Mouse (Mus musculus) skeletal muscle tissue, adult 2 months (tissue): ENCODE data around the gene Fam222b.
"Not testable (repeated sequence)": the region's sequence is repeated elsewhere in the genome, so short reads cannot be mapped to it uniquely, and the experiment has no call there.

ENCODE experiments used
- DNase-seq: peaks from one replicate; pipeline ENCODE4 v3.0.0-alpha.2; 2012; ENCODE audit warnings: low read depth, low spot score

The Fam222b gene

DNA sequence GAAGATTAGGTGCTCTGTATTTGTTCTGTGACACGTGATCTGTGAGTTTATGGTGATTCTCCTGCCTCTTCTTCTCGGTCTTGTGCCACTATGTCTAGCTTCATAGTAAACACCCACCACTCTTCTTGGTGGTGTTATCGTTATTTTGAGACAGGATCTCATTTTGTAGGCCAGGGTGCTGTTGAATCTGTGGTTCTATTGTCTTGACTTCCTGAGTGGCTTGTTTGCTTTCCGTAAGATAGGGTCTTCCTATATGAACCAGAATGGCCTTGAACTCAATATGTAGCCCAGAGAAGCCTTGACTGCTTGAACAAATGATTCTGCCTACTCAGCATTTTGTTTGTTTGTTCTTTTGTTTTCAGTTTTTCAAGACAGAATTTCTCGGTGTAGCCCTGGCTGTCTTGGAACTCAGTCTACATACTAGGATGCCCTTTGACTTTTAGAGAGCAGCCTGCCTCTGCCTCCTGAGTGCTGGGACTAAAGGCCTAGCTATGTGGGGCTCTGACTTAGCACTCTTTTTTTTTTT, 6.6 kb upstream of the Fam222b start:
- no peak for DNase-seq

DNA sequence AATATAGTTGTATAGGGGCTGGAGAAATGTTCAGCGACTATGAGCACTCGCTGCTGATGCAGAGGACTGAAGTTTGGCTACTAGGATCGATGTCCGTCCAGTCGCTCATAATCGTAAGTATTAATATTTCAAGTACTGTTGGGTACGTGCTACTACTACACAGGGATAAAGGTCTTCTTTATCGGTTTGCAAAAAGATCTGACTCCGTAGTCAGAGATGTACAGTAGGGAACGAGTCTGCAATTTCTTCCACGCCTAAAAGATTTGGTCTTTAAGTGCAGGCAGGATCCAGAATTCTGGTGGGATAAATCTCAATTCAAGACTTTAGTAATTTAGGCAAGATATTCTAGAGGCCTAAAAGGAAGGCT, 340 bp upstream of the Fam222b start:
- DNase-seq = no peak

DNA sequence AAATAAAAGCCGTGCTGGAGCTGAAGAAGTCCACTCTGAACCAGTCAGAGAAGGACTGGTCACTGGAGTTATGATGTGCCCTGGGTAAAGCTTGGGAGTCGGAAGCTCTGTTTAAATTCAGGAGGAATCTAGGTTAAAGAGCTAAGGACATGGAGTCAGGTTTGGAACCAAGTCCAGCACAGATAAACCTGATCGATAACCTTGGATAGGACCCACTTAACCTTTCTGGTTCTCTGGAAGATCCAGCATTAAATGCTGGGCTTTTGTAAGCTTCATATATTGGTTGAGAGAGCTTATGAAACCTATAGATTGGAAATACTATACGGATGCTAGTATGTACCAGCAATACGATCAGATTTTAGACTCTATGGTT, 670 bp downstream of the Fam222b start:
- DNase-seq = no peak

DNA sequence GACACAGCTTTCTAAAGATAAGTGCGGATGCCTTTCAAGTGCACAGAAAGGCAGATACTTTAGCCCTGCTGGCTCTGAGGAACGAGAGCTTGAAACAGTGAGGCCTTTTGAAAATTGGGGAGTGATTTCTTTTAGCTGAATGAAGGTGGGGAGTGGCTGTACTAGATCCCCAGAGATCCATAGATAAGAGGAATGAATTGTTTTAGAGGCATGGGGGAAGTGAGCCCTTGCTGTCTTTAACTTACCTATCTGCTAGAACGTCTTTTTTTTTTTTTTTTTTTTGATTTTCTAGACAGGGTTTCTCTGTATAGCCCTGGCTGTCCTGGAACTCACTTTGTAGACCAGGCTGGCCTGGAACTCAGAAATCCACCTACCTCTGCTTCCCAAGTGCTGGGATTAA, 2.6 kb downstream of the Fam222b start:
- DNase-seq = no peak

DNA sequence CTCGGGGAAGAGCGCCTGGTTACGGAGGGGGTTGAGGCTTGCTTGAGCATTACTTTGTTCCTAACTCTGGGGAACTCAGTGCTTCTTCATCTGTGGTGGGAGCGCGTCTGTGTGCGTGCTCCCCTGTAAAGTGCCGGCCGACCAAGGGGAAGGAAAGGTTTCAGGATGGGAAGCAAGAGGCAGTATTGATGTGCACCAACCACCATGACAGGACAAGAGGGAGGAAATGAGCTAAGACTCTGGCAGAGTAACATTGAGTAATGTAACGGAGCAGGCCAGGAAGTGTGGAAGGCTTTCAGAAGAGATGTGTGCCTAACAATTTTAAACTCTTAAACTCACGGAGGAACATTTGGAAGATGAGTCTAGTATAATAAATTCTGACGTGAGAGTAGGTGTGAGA, 6.3 kb downstream of the Fam222b start:
- DNase-seq = no peak

DNA sequence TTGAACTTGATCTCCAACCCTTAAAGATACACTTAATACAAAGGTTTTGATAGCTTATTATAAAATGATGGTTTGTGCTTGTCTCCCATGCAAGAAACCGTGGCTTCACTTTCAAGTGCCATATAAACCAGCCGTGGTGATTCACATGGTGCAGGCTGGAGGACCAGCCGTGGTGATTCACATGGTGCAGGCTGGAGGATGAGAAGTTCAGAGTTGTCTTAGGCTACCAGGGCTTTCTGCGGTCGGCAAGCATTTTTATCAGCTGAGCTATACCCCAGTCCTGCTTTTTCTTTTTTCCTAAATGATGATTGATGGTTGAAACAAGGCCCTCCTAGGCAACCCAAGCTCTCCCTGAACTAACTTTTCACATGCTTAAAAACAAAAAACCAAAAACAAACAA, 7.7 kb downstream of the Fam222b start:
- no peak for DNase-seq

DNA sequence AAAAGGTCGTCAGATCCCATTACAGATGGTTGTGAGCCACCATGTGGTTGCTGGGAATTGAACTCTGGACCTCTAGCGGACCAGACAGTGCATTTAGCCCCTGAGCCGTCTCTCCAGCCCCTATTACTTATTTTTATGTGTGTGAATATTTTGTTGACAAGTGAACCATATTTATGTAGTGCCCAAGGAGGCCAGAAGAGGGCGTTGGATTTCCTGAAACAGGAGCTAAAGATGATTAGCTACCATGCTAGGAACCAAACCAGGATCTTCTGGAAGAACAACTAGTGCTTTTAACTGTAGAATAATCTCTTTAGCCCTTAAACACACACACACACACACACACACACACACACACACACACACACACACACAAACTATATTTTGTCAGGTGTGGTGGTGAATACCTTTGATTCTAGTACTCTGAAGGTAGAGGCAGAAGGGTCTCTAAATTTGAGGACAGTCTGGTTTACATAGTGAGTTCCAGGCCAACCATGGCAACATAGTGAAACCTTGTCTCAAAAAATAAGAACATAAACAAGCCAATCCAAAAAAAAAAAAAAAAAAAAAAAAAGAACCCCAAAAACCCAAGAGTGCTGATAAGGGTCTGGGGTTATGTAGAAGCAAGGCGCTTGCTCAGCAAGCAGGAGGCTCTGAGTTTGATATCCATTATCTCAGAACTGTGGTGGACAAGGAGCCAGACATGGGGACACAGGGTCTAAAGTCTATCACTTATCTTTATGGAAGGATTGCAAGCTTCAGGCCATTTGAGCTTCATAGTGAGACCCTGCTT, 8.7 kb downstream of the Fam222b start:
- DNase-seq = no peak

DNA sequence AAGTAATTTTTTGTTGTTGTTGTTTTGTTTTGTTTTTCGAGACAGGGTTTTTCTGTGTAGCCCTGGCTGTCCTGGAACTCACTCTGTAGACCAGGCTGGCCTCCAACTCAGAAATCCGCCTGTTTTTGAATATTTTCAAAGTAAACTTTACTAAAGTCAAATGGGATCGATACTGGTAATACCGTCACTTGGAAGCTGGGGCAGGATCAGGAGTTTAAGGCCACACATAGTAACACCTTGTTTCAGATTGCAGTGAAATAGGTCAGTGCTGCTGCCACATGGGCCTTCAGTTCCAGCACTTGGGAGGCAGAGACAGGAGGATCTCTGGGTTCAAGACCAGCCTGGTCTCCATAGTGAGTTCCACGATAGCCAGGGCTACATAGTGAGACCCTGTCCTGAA, 10.0 kb downstream of the Fam222b start:
- no peak for DNase-seq

DNA sequence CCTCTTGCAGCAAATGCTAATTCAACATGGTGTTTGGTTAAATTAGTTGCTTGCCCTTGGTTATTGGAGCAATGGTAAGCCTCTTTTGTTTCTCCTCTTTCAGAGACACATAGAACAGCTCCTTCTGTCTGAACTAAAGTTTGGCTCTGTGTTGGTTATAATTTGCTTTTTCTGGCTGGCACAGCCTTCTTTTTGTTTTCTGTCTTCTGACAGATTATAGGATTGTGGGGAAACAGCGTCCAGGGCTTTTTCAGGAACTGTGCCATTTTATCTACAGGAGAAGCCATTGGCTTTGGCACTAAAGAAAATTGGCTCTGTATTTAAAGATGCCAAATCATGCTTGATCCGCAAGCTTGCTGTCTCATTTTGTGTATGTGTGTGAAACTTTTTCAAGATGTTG, 19.2 kb downstream of the Fam222b start:
- DNase-seq = no peak

DNA sequence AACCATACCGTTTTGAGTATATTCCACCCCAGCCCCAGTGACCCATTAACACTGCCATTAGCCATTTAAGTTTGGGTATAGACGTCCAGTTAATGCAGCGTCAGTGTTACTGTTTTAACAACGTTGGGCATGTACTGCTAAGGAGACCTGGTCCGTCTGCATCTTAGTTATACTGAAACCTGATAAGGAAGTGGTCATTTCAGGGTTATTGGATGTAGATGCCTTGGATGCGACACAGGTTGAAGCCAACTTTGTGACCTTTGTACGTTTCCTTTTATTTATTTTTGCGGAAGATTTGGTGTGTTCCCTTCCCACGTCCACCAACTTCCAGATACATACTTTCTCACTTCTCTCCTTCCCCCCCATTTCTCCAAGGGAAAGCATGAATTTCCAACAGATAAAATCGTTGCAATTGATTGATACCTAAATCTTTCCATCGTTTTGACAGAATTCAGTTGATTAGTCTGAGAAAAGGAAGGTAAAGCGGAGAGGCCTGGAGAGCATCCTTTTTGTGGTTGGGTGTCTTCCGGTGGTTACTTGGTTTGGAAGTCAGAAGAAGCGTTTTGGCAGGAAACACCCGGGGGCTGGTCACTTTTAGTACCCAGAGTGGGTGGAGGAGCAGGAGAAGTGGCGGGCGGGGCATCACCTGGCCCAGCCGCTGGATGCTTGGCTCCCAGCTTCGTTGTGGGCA, 20.4 kb downstream of the Fam222b start:
- DNase-seq = no peak

DNA sequence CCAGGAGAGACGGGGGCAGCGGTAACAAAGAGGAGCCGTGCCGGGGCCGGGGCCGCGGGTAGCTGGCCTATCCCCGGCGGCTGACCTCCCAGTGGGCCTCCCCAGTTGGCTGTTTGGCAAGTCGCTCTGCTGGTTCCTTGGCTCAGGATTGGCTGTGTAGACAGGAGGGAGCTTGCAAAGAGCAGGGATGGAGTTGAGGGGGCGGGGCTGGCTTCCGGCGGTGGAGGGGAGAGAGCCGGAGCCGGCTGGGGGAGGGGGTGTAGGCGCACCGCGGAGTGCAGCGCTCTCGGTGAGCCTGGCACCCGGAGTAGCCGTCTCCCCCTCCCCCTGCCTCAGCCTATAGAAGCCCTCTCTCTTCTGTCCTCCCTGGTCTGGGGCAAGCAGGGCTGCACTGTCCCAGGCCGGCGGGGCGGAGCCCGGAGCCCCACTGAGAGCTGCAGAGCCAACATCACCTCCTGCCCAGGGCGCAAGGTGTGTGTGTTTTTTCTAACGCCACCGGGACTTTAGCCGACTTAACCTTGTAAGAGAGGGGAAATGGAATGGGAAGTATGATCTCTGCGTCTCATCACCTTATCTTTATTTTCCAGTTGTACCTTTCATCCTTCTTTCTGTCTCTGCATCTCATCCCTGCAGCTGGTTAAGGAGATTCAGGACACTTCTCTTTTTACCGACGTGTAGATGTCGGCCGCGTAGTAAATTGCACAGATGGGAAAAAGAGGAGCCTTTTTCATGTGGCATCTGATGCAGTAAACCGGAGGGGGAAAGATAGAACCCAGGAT, 21.1 kb downstream of the Fam222b start:
- DNase-seq = peak; percentile 92

DNA sequence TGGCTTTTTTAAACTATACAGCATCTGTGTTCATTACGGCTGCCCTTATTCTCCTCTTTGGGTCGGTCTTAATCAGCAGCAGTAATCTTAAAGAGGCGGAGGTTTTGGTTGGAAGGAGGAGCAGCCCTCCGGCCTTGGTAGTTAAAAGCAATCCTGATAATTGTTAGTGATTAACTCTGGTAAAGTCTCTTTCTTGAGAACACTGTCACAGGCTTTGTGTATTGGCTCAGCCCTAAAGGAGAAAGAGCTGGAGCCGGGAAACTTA, 21.6 kb downstream of the Fam222b start:
- DNase-seq = no peak

DNA sequence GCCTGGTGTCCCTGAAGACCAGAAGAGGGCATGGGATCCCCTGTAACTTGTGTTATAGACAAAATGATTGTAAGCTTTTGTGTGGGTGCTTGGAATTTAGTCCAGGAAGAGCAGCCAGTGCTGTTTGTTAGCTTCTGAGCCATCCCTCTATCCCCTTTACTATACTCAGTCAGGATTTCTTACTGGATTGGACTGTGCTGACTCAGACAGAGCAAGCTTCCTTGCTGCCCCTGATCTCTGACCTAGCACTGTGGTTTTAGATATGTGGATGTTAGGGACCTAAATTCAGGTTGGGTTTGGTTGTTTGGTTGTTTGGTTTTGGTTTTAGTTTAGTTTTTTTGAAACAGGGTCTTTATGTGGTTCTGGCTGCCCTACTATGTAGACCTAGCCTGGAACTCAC, 24.0 kb downstream of the Fam222b start:
- no peak for DNase-seq

DNA sequence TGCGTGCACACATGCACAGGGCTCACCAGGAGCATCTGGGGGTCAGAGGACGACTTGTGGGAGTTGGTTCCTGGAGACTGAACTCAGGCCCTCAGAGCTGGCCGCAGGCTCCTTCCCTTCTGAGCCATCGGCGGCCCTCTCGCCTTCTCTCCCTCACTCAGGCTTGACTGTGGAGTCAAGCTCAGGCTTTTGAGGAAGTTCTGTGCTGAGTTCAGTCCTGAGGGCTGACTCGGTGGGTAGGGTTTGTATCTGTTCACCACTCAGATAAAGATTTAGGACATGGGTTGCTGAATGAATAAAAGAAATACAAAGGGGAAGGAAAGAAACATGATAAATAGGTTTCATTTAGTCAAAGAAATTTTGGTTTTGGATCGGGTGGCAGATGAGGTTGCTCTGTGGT, 25.4 kb downstream of the Fam222b start:
- DNase-seq = no peak

DNA sequence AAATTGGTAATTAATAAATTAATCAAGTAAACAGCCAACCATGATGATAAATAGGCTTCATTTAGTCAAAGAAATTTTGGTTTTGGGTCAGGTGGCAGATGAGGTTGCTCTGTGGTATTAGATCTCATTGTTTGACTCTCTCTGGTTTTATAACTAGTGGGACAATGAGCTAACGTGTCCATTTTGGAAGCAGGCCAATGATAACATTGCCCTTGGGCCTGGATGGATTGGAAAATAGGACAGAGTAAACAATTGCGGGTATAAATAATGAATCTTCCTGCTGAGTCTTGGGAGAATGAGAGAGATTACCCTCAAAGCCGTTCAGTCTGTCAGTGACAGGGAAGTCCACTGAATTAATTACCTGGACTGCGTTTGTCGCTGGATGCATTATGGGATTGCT, 26.7 kb downstream of the Fam222b start:
- no peak for DNase-seq

DNA sequence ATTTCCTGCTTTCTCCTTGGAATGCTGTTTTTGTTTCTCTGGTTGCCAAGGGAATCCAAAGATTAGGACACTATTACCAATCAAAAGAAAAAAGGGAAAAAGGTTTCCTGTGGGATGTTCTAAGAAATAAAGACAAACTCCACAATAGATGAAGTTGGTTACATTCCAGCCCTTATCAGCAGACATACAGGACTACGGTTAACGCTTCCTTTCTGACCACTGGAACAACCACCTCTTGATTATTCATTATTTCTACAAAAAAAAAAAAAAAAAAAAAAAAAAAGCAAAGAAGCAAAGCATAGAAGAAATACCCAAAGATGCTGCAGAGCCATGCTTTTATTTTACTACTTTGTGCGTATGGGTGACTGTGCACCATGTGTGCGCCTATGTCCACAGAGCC, 28.4 kb downstream of the Fam222b start:
- DNase-seq = no peak

DNA sequence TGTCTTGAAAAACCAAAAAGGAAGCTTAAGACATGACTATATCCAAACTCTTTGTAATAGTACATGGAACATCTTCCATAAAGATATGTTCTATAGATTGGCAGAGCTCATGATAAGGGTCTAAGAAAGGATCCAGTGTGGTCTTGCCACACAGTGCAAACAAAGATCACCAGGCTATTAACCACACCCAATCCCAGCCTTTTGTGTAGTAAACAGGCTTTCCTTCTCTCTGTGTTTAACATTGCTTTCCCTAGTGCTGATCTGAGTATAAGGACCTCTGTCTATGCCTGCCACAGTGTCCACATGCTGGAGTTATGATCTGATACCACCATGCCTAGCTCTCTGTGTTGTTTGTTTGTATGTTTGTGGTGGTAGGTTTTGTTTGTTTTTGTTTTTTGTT, 29.3 kb downstream of the Fam222b start:
- no peak for DNase-seq

DNA sequence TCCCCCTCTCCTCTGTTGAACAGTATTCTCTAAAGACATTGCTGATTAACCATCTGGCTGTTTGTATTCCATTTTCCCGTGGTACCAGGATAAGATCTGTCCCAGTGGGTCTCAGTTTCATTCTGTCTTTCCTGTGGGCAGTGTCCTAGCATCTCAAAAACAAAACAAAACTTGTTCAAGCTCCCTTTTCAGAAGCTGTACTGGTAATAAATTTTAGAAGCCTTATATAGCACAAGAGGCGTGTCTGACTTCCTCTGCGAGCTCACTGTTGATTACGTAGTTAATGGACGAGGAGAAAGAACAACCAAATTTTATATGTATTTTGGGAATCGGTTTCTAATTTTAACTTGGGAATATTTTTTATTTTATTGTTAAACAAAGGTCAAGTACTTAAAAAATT, 31.2 kb downstream of the Fam222b start:
- no peak for DNase-seq

DNA sequence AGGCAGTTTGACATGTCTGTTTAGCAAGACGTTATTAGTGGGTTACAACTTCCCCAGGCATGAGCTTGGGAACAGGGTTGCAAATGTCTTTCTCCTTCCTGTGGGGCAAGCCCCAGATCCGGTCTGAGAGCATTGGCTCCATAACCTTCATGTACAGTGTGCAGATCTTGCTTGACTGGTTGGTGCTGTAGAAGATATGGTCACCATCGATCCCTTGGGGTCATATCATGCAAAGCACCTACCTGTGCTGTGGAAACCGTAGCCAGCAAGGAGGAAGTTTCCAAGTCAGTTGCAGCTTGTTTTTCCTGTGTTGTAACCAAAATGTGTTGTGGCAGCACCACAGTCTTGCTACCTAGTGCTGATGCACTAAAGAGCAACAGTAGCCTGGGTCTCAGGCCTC, 32.3 kb downstream of the Fam222b start:
- no peak for DNase-seq

DNA sequence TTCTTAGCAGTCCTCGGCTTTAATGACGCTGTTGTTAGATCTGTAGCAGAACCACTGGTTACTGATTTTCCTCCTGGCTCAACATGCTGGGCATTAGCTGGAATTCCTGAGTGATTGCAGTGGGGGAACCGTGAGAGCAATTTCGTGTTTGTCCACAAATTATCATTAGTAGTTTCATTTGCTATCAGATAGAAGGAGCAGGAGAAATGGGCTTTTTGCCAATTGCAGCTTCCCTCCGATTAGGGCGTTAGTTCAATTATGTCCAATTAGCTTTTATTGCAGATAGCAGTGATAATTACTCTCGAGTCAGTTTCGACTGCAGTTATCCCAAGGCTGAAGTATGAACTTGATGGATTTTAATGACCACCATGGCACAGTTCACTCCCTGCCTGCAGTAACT, 35.0 kb downstream of the Fam222b start:
- DNase-seq = no peak

DNA sequence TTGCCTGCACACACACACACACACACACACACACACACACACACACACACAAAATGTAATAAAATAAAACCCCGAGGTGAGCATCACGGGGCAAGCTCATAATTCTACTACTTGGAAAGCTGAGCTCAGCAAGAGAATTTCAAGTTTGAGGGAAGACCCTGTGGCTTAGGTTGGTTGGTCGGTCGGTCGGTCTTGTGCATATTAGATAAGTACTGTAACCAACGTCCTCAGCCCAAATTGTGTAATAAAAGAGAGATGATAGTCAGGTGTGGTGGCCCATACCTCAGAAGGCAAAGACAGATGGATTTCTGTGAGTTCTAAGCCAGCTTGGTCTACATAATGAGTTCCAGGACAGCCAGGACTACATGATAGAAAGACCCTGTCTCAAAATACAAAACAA, 39.5 kb downstream of the Fam222b start:
- DNase-seq = no peak

DNA sequence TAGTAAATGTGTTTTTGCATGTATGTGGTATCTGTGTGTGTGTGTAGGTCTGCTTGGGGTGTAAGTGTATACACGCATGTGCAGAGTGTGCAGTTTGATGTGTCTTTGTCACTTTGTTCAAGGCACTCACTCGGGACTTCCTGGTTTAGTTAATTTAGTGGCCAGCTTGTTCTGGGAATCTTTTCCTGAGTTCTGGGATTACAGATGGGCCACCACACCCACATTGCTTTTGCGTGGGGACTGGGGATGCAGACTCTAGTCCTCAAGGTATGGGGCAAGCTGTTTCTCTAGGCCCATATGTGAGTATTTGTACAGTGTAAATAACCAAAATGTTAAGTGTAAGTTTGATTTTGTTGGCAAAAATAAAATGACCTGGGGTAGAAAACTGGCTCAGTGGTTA, 39.9 kb downstream of the Fam222b start:
- no peak for DNase-seq

DNA sequence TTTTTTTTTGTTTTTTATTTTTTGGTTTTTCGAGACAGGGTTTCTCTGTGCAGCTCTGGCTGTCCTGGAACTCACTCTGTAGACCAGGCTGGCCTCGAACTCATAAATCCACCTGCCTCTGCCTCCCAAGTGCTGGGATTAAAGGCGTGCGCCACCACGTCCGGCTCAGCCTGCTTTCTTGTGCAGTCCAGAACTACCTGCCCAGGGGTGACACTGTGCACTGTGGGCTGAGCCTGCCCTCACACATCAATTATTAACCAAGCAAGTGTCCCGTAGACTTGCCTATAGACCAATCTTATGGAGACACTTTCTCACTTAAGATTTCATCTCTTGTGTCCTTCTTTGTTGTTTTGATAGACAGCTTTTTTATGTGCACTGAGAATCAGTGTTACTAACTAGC, 40.9 kb downstream of the Fam222b start:
- not testable (repeated sequence) for DNase-seq
